Mouse (Mus musculus) midbrain, embryonic 15.5 days (tissue): ENCODE results near the gene Selenot. TPM values are rescaled to one million over a fixed set of nuclear protein-coding genes. Genes with fewer than 3 reads are reported as not detected.

Source experiments
- ATAC-seq: fragments of 200-750 bp; cut with Nextera tagmentation; replicated peaks from 2 replicates; pipeline ENCODE4 v1.8.0; 2017; ENCODE audit warnings: moderate TSS enrichment
- H3K27ac ChIP-seq: fragments of 300-500 bp; sonication (generic); 2 replicates; pipeline ENCODE4 v1.5.1; 2015; ENCODE audit warnings: mild to moderate bottlenecking, inconsistent platforms
- H3K27me3 ChIP-seq: fragments of 300-500 bp; sonication (generic); replicated peaks from 2 replicates; pipeline ENCODE4 v1.6.1; 2015; ENCODE audit warnings: inconsistent platforms
- H3K36me3 ChIP-seq: fragments of 300-500 bp; sonication (generic); replicated peaks from 2 replicates; pipeline ENCODE4 v1.6.1; 2015; ENCODE audit warnings: inconsistent platforms
- H3K4me1 ChIP-seq: fragments of 300-500 bp; sonication (generic); 2 replicates; pipeline ENCODE4 v1.6.1; 2015; ENCODE audit warnings: inconsistent platforms
- H3K4me2 ChIP-seq: fragments of 300-500 bp; sonication (generic); 2 replicates; pipeline ENCODE4 v1.6.1; 2015; ENCODE audit warnings: inconsistent platforms, mild to moderate bottlenecking, moderate library complexity
- H3K4me3 ChIP-seq: fragments of 300-500 bp; sonication (generic); 2 replicates; pipeline ENCODE4 v1.5.1; 2015; ENCODE audit warnings: mild to moderate bottlenecking, inconsistent platforms
- H3K9ac ChIP-seq: fragments of 300-500 bp; sonication (generic); 2 replicates; pipeline ENCODE4 v1.6.1; 2015; ENCODE audit warnings: mild to moderate bottlenecking, inconsistent platforms
- H3K9me3 ChIP-seq: fragments of 300-500 bp; sonication (generic); 2 replicates; pipeline ENCODE4 v1.6.1; 2016; ENCODE audit warnings: inconsistent platforms
- WGBS: fragments of 180-500 bp; shearing (Covaris S2); methylation state at CpG from one replicate; pipeline ENCODE4 v1.1.7; 2015; ENCODE audit warnings: mixed read lengths; 5-methylcytosine and 5-hydroxymethylcytosine counted together
- polyA plus RNA-seq: library from polyadenylated mRNA; unstranded; fragments of >200 nt; fragmentation: Nextera tagmentation; extraction: Ambion mirVana; gene quantifications from 2 replicates; pipeline ENCODE4 v1.2.1, GENCODE M21; 2015

Selenot gene
- polyA plus RNA-seq, result 20.7 and 22.4 TPM in 2 replicates

GRCm38 (mm10) chr3:58576137-58577066, at the start of gene Selenot:
TSS of gene Selenot (plus strand) at chr3:58576636.
- peaks cover 17% of the 10 kb centered on the region for H3K4me1 ChIP-seq
- peak within 1 kb of the TSS; percentile 99 for H3K9ac ChIP-seq
- H3K27ac ChIP-seq, result peak within 1 kb of the TSS; percentile 99
- peak within 1 kb of the TSS; percentile 84 for H3K4me3 ChIP-seq
- H3K36me3 ChIP-seq, result no peaks in the 10 kb centered on the region
- no peaks in the 10 kb centered on the region for H3K9me3 ChIP-seq
- 1% methylated on average over 59 of the region's 59 CpGs for WGBS
- no peaks in the 10 kb centered on the region for H3K27me3 ChIP-seq
- H3K4me2 ChIP-seq, result peak within 1 kb of the TSS; percentile 55
- peak; percentile 96 for ATAC-seq

GRCm38 (mm10) chr3:58536573-58536972, 39.9 kb upstream of the Selenot start:
- H3K4me1 ChIP-seq, result no peaks in the 10 kb centered on the region
- no peak overlapping the region for H3K9ac ChIP-seq
- 98% methylated on average over 3 of the region's 3 CpGs for WGBS
- H3K4me2 ChIP-seq, result no peak overlapping the region
- H3K27ac ChIP-seq, result no peak overlapping the region
- no peak for ATAC-seq
- no peaks in the 10 kb centered on the region for H3K9me3 ChIP-seq
- no peaks in the 10 kb centered on the region for H3K27me3 ChIP-seq
- H3K4me3 ChIP-seq, result no peak overlapping the region
- H3K36me3 ChIP-seq, result peaks cover 30% of the 10 kb centered on the region

DNA sequence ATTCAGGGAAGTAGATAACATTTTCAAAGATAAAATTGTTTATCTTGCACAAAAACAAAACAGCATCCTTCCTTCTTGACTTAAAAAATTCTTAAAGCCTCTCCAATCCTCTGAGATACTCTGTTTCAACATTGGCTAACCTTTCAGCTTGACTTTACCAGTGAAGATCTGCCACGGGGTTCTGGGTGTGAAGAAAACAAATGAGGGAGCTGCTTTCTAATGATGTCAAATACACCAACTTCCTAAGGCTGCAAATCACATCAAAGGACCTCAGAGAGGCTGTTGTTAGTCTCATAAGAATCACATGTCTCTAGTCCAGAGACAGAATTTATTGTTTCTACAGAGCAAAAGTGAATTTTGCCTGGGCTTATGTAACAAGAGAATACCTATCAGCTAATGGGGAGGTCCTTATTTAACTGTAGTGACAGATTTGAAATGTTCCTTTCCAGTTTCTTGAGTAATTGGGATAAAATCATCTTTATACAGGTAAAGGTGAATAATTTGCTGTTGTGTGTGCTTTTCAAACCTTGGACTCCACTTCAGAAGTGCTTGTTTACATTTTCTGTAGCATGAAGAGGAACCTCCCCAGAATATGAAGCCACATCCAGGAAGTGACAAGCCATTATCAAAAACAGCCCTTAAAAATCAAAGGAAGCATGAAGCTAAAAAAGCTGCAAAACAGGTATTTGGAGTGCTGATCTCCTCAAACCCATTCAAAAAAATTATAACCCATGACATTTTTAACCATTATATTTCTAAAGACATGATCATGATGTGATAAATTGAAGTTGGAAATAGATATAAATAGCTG, 24.2 kb upstream of the Selenot start:
- Histone ChIP-seq H3K9ac (no peak overlapping the region), H3K4me3 (no peak overlapping the region), H3K4me1 (no peaks in the 10 kb centered on the region), H3K4me2 (no peak overlapping the region), H3K9me3 (no peaks in the 10 kb centered on the region), H3K27me3 (no peaks in the 10 kb centered on the region), H3K27ac (no peak overlapping the region), H3K36me3 (peaks cover 36% of the 10 kb centered on the region)
- ATAC-seq, result no peak
- WGBS, result 90% methylated on average over 1 of the region's 1 CpGs

DNA sequence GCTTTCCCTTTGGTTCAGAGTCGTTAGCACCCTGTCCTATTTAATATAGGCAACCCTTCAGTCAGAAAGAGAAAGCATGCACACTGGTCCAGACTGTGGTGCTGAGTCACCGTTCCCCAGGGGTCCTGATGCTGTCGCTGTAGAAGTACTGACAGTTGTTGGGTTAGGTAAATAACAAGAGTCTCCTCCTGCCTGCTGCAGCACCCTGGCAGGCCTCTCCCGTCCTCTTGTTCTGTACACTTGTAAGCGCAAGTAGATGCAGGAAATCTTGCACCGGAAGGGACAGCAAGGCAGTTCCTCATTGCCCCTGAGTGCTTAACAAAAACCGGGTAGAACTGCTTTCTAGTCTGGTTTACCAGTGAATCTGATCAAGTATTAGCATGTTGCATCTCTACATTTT, 19.8 kb upstream of the Selenot start:
- no peaks in the 10 kb centered on the region for H3K4me1 ChIP-seq
- peaks cover 23% of the 10 kb centered on the region for H3K36me3 ChIP-seq
- no peak overlapping the region for H3K4me3 ChIP-seq
- H3K4me2 ChIP-seq, result no peak overlapping the region
- no peaks in the 10 kb centered on the region for H3K9me3 ChIP-seq
- H3K27me3 ChIP-seq, result no peaks in the 10 kb centered on the region
- no peak for ATAC-seq
- H3K27ac ChIP-seq, result no peak overlapping the region
- no peak overlapping the region for H3K9ac ChIP-seq
- WGBS, result 77% methylated on average over 7 of the region's 7 CpGs

- H3K9ac ChIP-seq, result no peak overlapping the region
- no peaks in the 10 kb centered on the region for H3K4me1 ChIP-seq
- no peaks in the 10 kb centered on the region for H3K27me3 ChIP-seq
- H3K4me3 ChIP-seq, result no peak overlapping the region
- no peak overlapping the region for H3K27ac ChIP-seq
- H3K36me3 ChIP-seq, result peaks cover 5% of the 10 kb centered on the region; the same call in 1 of the 2 replicates
- H3K4me2 ChIP-seq, result no peak overlapping the region
- 24% methylated on average over 2 of the region's 2 CpGs for WGBS
- H3K9me3 ChIP-seq, result no peaks in the 10 kb centered on the region
- ATAC-seq, result no peak
Measured at GRCm38 (mm10) chr3:58559887-58560286, 16.5 kb upstream of the Selenot start.

- H3K27ac ChIP-seq, result no peak overlapping the region
- no peak for ATAC-seq
- 25% methylated on average over 2 of the region's 2 CpGs for WGBS
- H3K9ac ChIP-seq, result no peak overlapping the region
- H3K4me1 ChIP-seq, result no peaks in the 10 kb centered on the region
- H3K4me2 ChIP-seq, result no peak overlapping the region
- peaks cover 4% of the 10 kb centered on the region; the same call in 1 of the 2 replicates for H3K36me3 ChIP-seq
- H3K4me3 ChIP-seq, result no peak overlapping the region
- no peaks in the 10 kb centered on the region for H3K27me3 ChIP-seq
- no peaks in the 10 kb centered on the region for H3K9me3 ChIP-seq
Measured at GRCm38 (mm10) chr3:58561437-58561836, 15.0 kb upstream of the Selenot start.

DNA sequence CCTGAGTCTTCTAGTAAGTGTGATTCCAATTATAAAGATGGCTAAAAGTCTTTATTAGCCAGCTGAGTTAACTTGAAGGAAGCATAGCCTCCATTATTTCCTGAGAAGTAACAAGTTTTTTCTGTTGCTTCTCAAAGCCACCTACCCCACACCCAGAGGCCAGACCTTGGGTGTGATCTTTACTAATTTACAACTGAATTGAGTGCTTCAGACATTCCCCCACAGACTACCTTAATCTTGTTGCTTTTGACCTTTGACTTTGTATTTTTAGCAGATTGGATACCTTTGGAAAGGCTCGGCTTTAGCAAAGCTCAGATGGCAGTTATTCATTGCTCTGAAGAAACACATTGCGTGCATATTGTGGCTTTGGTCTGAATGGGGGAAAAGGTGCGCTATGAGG, 5.6 kb upstream of the Selenot start:
- no peak for ATAC-seq
- H3K4me3 ChIP-seq, result no peak overlapping the region
- no peak overlapping the region for H3K27ac ChIP-seq
- no peak overlapping the region for H3K4me2 ChIP-seq
- H3K36me3 ChIP-seq, result no peaks in the 10 kb centered on the region
- 91% methylated on average over 3 of the region's 3 CpGs for WGBS
- no peak overlapping the region for H3K9ac ChIP-seq
- no peaks in the 10 kb centered on the region for H3K4me1 ChIP-seq
- H3K27me3 ChIP-seq, result no peaks in the 10 kb centered on the region
- no peaks in the 10 kb centered on the region for H3K9me3 ChIP-seq

GRCm38 (mm10) chr3:58577067-58577503, 649 bp downstream of the Selenot start:
- ATAC-seq, result peak; percentile 83

GRCm38 (mm10) chr3:58577506-58578050, 1.1 kb downstream of the Selenot start:
- Histone ChIP-seq H3K4me3 (peak overlapping the region; percentile 84), H3K9ac (peak overlapping the region; percentile 99), H3K27ac (peak overlapping the region; percentile 99), H3K4me2 (peak overlapping the region; percentile 55), H3K4me1 (peaks cover 25% of the 10 kb centered on the region), H3K36me3 (no peaks in the 10 kb centered on the region), H3K27me3 (no peaks in the 10 kb centered on the region), H3K9me3 (no peaks in the 10 kb centered on the region)
- no peak for ATAC-seq
- WGBS, result 18% methylated on average over 8 of the region's 8 CpGs

More at GRCm38 (mm10) chr3:58577067-58577503, 649 bp downstream of the Selenot start:
- Histone ChIP-seq H3K9me3 (no peaks in the 10 kb centered on the region), H3K27ac (peak overlapping the region; percentile 99), H3K27me3 (no peaks in the 10 kb centered on the region), H3K4me2 (peak overlapping the region; percentile 55), H3K4me1 (peaks cover 20% of the 10 kb centered on the region), H3K36me3 (no peaks in the 10 kb centered on the region), H3K4me3 (peak overlapping the region; percentile 84), H3K9ac (peak overlapping the region; percentile 99)
- under 1% methylated on average over 36 of the region's 36 CpGs for WGBS

- H3K27ac ChIP-seq, result no peak overlapping the region
- 96% methylated on average over 4 of the region's 4 CpGs for WGBS
- no peak overlapping the region for H3K9ac ChIP-seq
- H3K4me2 ChIP-seq, result no peak overlapping the region
- H3K36me3 ChIP-seq, result 0 out of 2 replicates have a peak, but pooled peaks cover 7% of the 10 kb centered on the region
- H3K4me1 ChIP-seq, result peaks cover 27% of the 10 kb centered on the region
- H3K27me3 ChIP-seq, result no peaks in the 10 kb centered on the region
- no peaks in the 10 kb centered on the region for H3K9me3 ChIP-seq
- no peak for ATAC-seq
- H3K4me3 ChIP-seq, result no peak overlapping the region
Measured at GRCm38 (mm10) chr3:58581530-58581929, 5.1 kb downstream of the Selenot start.

DNA sequence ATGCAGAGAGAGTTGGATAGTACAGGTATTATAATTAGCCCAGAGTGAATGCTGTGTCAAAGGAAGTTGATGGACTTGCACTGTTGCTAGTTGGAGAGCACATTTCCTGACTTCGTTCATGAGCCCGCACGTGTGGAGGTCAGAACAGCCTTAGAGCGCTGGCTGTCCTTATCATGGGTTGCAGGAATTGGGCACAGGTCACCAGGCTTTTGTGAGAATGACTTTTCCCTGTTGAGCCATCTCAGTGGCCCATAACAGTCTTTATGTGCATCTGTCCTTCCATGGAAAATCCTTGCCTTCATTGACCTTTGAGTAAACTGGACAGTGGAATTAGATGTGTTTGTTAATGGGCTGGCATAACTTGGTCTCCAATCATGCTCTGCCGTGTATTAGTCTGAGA, 5.9 kb downstream of the Selenot start:
- H3K27ac ChIP-seq, result no peak overlapping the region
- H3K4me2 ChIP-seq, result no peak overlapping the region
- no peaks in the 10 kb centered on the region for H3K9me3 ChIP-seq
- H3K4me1 ChIP-seq, result peaks cover 27% of the 10 kb centered on the region
- H3K9ac ChIP-seq, result no peak overlapping the region
- H3K36me3 ChIP-seq, result 0 out of 2 replicates have a peak, but pooled peaks cover 8% of the 10 kb centered on the region
- no peak for ATAC-seq
- WGBS, result 83% methylated on average over 5 of the region's 5 CpGs
- no peaks in the 10 kb centered on the region for H3K27me3 ChIP-seq
- no peak overlapping the region for H3K4me3 ChIP-seq
